Mouse (Mus musculus) embryonic facial prominence, embryonic 13.5 days (tissue): ENCODE measurements at regions not wholly inside any gene's neighbourhood (a gene's known extent, or its start where the extent isn't known, plus 50 kb on each side); places are given as distances from the start of the nearest gene placed in this dataset.

Source experiments
- ATAC-seq: fragments of 200-750 bp; cut with Nextera tagmentation; 2 replicates; pipeline ENCODE4 v1.8.0; 2017; ENCODE audit warnings: low read depth; ENCODE audit not compliant: insufficient number of reproducible peaks, insufficient read depth, low FRiP score, low TSS enrichment
- H3K27ac ChIP-seq: fragments of 300-500 bp; sonication (generic); 2 replicates; pipeline ENCODE4 v1.5.1; 2015; ENCODE audit warnings: moderate library complexity, mild to moderate bottlenecking, inconsistent platforms
- H3K27me3 ChIP-seq: fragments of 300-500 bp; sonication (generic); 2 replicates; pipeline ENCODE4 v1.6.1; 2015; ENCODE audit warnings: mild to moderate bottlenecking, inconsistent platforms
- H3K36me3 ChIP-seq: fragments of 300-500 bp; sonication (generic); 2 replicates; pipeline ENCODE4 v1.6.1; 2015; ENCODE audit warnings: mild to moderate bottlenecking, inconsistent platforms
- H3K4me1 ChIP-seq: fragments of 300-500 bp; sonication (generic); 2 replicates; pipeline ENCODE4 v1.6.1; 2015; ENCODE audit warnings: inconsistent platforms
- H3K4me2 ChIP-seq: fragments of 300-500 bp; sonication (generic); 2 replicates; pipeline ENCODE4 v1.6.1; 2015; ENCODE audit warnings: moderate library complexity, mild to moderate bottlenecking, inconsistent platforms
- H3K4me3 ChIP-seq: fragments of 300-500 bp; sonication (generic); 2 replicates; pipeline ENCODE4 v1.5.1; 2015; ENCODE audit warnings: mild to moderate bottlenecking, inconsistent platforms
- H3K9ac ChIP-seq: fragments of 300-500 bp; sonication (generic); 2 replicates; pipeline ENCODE4 v1.6.1; 2015; ENCODE audit warnings: mild to moderate bottlenecking, inconsistent platforms
- H3K9me3 ChIP-seq: fragments of 300-500 bp; sonication (generic); 2 replicates; pipeline ENCODE4 v1.6.1; 2016; ENCODE audit warnings: inconsistent platforms
- WGBS: fragments of 180-500 bp; shearing (Covaris S2); methylation state at CpG from one replicate; pipeline ENCODE4 v1.1.7; 2015; ENCODE audit warnings: mixed read lengths; 5-methylcytosine and 5-hydroxymethylcytosine counted together

DNA sequence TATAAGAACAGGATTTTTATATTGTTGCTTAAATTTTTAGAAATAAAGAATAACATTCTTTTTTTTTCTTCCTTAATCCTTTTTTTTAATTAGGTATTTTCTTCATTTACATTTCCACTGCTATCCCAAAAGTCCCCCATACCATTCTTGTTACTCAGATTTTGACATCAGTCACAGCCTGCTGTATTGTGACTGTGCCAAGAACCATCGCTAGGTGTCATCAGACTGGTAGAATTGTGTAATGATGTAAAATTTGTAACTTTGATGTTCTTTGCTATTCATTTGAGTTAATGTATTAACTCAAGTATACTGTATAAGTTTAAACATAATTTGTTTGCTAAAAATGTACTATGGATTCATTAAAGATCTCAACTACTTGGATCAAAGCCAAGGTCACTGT, 465.0 kb downstream of the Arl4a start:
- WGBS, result 84% methylated on average over 1 of the region's 1 CpGs
- no peak for ATAC-seq

DNA sequence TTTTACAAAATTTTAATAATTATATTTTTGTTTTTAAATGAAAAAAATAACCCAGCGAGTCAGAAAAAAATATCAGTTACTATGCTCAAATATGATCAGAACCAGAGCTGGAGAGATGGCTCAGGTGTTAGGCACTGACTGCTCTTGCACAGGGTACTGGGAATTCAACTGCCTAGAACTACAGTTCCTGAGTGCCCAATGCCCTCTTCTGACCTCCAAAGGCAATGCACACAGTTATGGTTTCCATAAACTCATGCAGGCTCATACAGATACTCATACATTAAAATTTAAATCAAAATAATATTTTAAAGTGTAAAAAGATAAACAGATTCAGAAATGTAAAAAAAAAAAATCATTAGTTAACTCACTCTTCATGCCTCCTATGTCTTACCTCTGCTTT, 465.7 kb downstream of the Arl4a start:
- no peaks in the 10 kb centered on the region for H3K36me3 ChIP-seq
- no peak overlapping the region for H3K9ac ChIP-seq
- H3K27me3 ChIP-seq, result no peaks in the 10 kb centered on the region
- H3K4me1 ChIP-seq, result no peaks in the 10 kb centered on the region
- no peaks in the 10 kb centered on the region for H3K9me3 ChIP-seq
- no peak for ATAC-seq
- no peak overlapping the region for H3K27ac ChIP-seq
- 87% methylated on average over 1 of the region's 1 CpGs for WGBS
- H3K4me2 ChIP-seq, result no peak overlapping the region
- no peak overlapping the region for H3K4me3 ChIP-seq

More for the DNA sequence above, 465.0 kb downstream of the Arl4a start:
- no peak overlapping the region for H3K9ac ChIP-seq
- H3K4me3 ChIP-seq, result no peak overlapping the region
- no peak overlapping the region for H3K4me2 ChIP-seq
- no peak overlapping the region for H3K27ac ChIP-seq
- H3K9me3 ChIP-seq, result no peaks in the 10 kb centered on the region
- no peaks in the 10 kb centered on the region for H3K27me3 ChIP-seq
- no peaks in the 10 kb centered on the region for H3K36me3 ChIP-seq
- no peaks in the 10 kb centered on the region for H3K4me1 ChIP-seq

DNA sequence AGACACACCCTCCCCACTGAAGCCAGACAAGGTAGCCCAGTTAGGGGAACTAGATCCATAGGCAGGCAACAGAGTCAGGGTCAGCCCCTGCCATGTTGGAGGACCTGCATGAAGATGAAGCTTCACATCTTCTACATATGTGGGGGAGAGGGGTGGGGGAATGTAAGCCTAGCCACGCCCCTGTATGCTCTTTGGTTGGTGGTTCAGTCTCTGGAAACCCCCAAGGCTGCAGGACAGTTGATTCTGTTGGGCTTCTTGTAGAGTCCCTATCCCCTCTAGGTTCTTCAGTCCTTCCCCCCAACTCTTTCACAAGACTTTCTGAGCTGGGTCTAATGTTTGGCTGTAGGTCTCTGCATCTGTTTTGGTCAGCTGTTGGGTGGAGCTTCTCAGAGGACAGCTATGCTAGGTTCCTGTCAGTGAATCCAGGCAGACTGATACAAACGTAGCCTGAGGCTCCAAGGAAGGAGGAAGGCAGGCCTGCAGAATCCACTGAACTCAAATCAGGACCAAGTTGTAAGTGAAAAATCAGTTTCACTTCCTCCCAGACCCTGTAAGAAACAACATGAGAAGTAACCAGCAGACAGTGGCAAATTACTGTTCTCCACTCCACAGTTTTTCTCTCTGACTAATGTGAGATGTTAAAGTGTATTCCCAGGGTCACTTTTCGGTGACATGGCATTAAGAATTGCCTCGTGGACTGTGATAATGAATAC, 476.9 kb downstream of the Arl4a start:
- no peak overlapping the region for H3K27ac ChIP-seq
- WGBS, result 66% methylated on average over 4 of the region's 4 CpGs
- H3K4me3 ChIP-seq, result no peak overlapping the region
- H3K36me3 ChIP-seq, result no peaks in the 10 kb centered on the region
- no peak for ATAC-seq
- no peaks in the 10 kb centered on the region for H3K9me3 ChIP-seq
- H3K9ac ChIP-seq, result no peak overlapping the region
- no peak overlapping the region for H3K4me2 ChIP-seq
- no peaks in the 10 kb centered on the region for H3K4me1 ChIP-seq
- no peaks in the 10 kb centered on the region for H3K27me3 ChIP-seq

DNA sequence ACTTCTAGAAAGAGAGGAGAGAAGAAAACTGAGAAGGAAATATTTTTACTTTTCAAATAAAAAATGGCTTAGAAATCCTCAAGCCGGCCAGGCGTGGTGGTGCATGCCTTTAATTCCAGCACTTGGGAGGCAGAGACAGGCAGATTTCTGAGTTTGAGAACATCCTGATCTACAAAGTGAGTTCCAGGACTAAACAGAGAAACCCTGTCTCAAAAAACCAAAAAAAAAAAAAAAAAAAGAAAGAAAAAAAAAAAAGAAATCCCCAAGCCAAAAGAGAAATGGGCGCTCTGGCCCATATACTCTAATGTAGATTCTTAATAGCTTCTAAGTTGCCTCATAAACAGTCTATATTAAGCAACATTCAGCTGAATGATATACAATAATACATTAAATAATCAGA, 479.3 kb downstream of the Arl4a start:
- Histone ChIP-seq H3K4me1 (no peaks in the 10 kb centered on the region), H3K27me3 (no peaks in the 10 kb centered on the region), H3K4me2 (no peak overlapping the region), H3K4me3 (no peak overlapping the region), H3K36me3 (no peaks in the 10 kb centered on the region), H3K9me3 (no peaks in the 10 kb centered on the region), H3K9ac (no peak overlapping the region), H3K27ac (no peak overlapping the region)
- ATAC-seq, result no peak
- 93% methylated on average over 3 of the region's 3 CpGs for WGBS

DNA sequence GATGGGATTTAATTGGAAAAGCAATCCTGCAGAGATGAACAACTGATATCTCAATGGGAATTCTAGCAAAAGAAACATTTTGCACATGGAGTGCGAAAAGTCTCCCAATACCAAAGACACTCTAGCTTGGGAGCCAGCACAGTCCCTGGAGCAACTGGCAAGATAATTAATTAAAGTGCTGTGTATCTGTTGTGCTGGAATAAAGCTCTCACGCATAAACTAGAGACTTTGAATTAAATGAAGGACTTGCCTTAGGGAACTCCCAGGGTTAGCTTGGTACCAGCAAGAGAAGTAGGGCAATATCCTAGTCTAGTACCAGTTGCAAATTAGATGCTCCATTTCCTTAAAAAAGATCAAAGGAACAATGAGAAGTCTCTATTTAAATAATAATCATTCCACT, 501.5 kb downstream of the Arl4a start:
- Histone ChIP-seq H3K27ac (no peak overlapping the region), H3K4me1 (no peaks in the 10 kb centered on the region), H3K9ac (no peak overlapping the region), H3K36me3 (no peaks in the 10 kb centered on the region), H3K9me3 (no peaks in the 10 kb centered on the region), H3K4me3 (no peak overlapping the region), H3K27me3 (no peaks in the 10 kb centered on the region), H3K4me2 (no peak overlapping the region)
- ATAC-seq, result no peak
- 60% methylated on average over 2 of the region's 2 CpGs for whole genome bisulfite sequencing

DNA sequence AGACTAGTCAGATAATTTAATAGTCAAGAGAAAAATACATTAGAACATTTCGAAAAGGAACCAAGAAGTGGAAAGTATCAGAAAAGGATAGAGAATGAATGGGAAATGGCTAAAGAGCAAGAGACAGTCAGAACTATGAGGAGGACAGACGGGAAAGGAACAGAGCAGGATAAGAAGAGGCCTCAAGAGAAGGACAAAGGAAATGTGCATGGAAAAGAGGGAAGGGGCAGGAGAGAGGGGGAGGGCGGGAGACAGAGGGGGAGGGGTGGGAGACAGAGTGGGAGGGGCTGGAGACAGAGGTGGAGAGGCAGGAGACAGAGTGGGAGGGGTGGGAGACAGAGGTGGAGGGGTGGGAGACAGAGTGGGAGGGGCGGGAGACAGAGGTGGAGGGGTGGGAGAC, 509.7 kb downstream of the Arl4a start:
- Histone ChIP-seq H3K9ac (no peak overlapping the region), H3K4me2 (no peak overlapping the region), H3K4me3 (no peak overlapping the region), H3K27ac (no peak overlapping the region), H3K9me3 (no peaks in the 10 kb centered on the region), H3K4me1 (no peaks in the 10 kb centered on the region), H3K27me3 (no peaks in the 10 kb centered on the region), H3K36me3 (no peaks in the 10 kb centered on the region)
- ATAC-seq, result no peak
- WGBS, result 51% methylated on average over 3 of the region's 4 CpGs

DNA sequence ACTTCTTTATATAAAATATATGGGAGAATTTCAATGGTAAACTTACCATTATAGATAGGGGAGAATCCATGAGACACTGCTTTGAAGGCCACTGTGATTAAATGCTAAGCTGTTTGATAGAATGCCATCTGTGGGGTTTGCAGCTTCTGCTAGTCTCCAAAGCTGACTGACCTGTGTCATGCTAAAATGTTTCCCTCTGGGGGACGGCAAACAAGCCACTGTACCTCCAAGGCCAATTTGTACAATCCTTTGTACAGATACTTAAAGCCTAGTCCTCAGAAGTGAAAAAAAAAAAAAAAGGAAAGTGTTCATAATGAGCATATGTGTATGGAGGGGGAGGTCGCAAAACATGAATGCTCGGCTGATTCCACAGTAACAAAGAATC, 510.6 kb downstream of the Arl4a start:
- Histone ChIP-seq H3K4me3 (no peak overlapping the region), H3K4me2 (no peak overlapping the region), H3K4me1 (no peaks in the 10 kb centered on the region), H3K9me3 (no peaks in the 10 kb centered on the region), H3K27me3 (no peaks in the 10 kb centered on the region), H3K27ac (no peak overlapping the region), H3K9ac (no peak overlapping the region), H3K36me3 (no peaks in the 10 kb centered on the region)
- 71% methylated on average over 3 of the region's 3 CpGs for WGBS
- no peak for ATAC-seq

DNA sequence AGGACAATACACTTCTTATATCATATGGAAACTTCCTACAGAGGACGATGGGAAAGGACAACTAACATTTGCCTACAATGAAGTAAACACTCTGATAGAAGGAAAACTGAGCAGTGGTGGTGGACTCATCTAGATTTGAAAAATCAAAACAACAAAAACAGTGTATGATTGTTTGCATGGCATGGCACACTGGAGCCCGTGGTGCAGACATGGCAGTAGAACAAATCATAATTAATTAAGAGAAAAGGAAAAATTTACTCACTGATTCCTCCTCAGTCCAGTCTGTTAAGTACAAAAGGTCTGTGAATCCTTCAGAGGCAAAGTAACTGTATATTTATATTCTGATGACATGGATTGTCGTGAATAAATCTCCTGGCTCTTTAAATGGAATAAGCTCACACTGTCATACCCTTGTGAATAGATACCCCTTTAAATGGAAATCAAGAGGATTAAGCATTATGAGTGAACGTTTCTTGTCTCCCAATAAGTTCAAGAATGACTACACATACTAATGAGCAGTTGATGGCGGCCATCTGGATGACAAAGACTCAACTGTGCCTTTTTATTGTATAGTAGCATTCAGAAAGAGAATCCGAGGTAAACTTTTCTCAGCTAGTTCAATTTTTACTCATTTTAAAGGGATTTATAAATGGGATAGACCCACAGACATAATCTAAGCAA, 511.1 kb downstream of the Arl4a start:
- Histone ChIP-seq H3K9ac (no peak overlapping the region), H3K9me3 (no peaks in the 10 kb centered on the region), H3K4me1 (no peaks in the 10 kb centered on the region), H3K27me3 (no peaks in the 10 kb centered on the region), H3K36me3 (no peaks in the 10 kb centered on the region), H3K27ac (no peak overlapping the region), H3K4me3 (no peak overlapping the region), H3K4me2 (no peak overlapping the region)
- ATAC-seq, result no peak
- 71% methylated on average over 6 of the region's 6 CpGs for WGBS

DNA sequence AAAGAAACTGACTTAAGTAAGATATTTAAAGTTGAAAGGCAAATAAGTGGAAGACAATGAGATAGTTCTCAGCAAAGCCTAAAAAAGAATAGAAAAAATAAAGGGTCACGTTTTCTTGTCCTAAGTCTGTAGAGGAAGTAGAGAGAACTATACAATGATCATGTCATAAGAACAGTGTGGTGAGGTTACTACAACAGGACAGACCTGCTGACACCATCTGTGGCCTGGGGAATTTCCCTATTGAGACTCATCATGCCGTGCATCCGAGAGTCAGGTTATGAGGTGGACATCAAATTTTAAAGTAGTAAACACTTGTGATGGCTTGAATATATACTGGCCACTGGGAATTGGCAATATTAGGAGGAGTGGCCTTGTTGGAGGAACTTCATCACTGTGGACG, 522.1 kb downstream of the Arl4a start:
- H3K27me3 ChIP-seq, result peaks cover 6% of the 10 kb centered on the region; the same call in 1 of the 2 replicates
- H3K4me1 ChIP-seq, result no peaks in the 10 kb centered on the region
- no peak for ATAC-seq
- H3K9me3 ChIP-seq, result no peaks in the 10 kb centered on the region
- H3K4me2 ChIP-seq, result no peak overlapping the region
- 81% methylated on average over 4 of the region's 4 CpGs for WGBS
- H3K9ac ChIP-seq, result no peak overlapping the region
- no peak overlapping the region for H3K27ac ChIP-seq
- no peaks in the 10 kb centered on the region for H3K36me3 ChIP-seq
- H3K4me3 ChIP-seq, result no peak overlapping the region

DNA sequence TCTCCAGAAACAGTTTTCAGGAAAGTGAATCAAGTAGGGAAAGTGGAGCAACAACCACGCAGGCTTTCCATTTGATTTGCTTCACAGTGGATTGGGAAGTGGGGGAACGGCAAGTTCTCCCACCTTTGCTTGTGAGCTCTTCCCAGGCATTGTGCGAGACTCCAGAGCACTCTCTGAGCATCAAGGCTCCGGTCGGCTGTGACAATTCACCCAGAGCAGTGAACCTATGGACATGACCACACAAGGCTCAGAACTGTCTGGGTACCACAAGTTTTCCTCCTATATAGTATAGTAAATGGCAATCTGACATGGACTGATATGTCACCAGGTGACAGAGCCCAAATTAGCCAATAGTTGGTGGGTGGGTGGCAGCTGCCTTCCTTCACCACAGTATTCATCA, 527.0 kb downstream of the Arl4a start:
- H3K4me2 ChIP-seq, result no peak overlapping the region
- WGBS, result 81% methylated on average over 5 of the region's 5 CpGs
- no peak overlapping the region for H3K27ac ChIP-seq
- H3K4me1 ChIP-seq, result 0 out of 2 replicates have a peak, but pooled peaks cover 4% of the 10 kb centered on the region
- no peak overlapping the region for H3K4me3 ChIP-seq
- no peak overlapping the region for H3K9ac ChIP-seq
- no peaks in the 10 kb centered on the region for H3K9me3 ChIP-seq
- no peak for ATAC-seq
- no peaks in the 10 kb centered on the region for H3K36me3 ChIP-seq
- peaks cover 6% of the 10 kb centered on the region; the same call in 1 of the 2 replicates for H3K27me3 ChIP-seq

DNA sequence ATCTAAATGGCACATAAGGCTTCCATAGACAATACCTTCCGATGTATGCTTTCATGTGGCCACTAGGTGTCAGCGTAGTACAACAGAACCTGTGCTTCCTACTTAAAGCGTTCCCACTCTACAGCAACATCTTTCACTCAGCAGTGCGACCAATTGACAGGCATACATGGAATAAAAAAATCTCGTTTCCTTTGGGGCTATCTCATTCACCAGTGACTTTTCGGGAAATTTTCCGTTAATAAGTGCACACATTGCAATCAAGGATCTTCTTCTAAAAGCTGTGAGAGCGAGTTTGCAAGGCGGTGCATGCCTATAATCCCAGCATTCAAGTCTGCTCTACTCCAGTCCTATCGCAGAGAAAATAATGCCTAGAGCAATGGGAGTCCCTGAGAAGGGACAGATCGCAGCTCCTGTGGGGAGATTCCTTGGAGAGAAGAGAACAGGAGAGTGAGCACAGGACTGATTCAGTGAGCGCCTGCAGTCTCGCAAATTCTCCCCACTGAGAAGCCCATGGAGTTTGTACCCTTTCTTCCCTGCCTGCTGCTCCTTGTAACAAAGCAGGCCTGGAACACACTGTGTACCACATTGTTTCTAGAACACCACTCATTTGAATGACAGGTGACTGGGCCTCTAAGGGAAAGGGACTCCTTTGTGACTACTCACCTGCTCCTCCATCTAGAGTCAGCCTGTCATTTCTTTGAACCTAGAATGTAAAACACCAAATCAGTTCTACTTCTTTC, 527.6 kb downstream of the Arl4a start:
- Histone ChIP-seq H3K4me1 (0 out of 2 replicates have a peak, but pooled peaks cover 4% of the 10 kb centered on the region), H3K9ac (no peak overlapping the region), H3K4me2 (peak overlapping the region; percentile 46), H3K27ac (no peak overlapping the region), H3K27me3 (peaks cover 6% of the 10 kb centered on the region; the same call in 1 of the 2 replicates), H3K36me3 (no peaks in the 10 kb centered on the region), H3K4me3 (0 out of 2 replicates have a peak overlapping the region, but pooled peaks have one; percentile 9), H3K9me3 (no peaks in the 10 kb centered on the region)
- no peak for ATAC-seq
- 14% methylated on average over 13 of the region's 13 CpGs for WGBS

DNA sequence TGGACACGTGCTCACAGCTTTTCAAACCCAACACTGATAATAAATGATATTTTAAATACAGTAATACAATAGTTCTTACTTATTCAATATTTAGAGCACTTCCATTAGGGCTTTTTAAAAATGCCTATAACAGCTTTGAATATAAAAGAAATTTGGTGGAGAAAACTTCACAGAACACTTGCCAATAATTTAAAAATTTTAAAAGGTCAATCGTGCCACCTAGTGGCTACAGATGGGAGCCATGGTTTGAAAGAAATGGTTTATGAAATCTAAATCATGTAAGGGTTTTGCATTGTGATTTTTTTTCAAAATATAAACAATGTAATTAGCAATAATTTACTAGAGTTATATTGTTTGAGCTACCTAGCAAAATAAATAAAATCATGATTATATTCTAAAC, 541.6 kb downstream of the Arl4a start:
- 42% methylated on average over 2 of the region's 2 CpGs for WGBS
- no peak for ATAC-seq
- Histone ChIP-seq H3K27ac (no peak overlapping the region), H3K27me3 (no peaks in the 10 kb centered on the region), H3K4me2 (no peak overlapping the region), H3K9ac (no peak overlapping the region), H3K4me1 (no peaks in the 10 kb centered on the region), H3K4me3 (no peak overlapping the region), H3K9me3 (no peaks in the 10 kb centered on the region), H3K36me3 (no peaks in the 10 kb centered on the region)
